Mouse (Mus musculus) erythroblast, embryonic 14.5 days (primary cell): ENCODE data around the gene Hsf2bp.

Source experiments
- GATA1 ChIP-seq: IDR thresholded peaks from 2 replicates; pipeline ENCODE4 v1.6.1; 2012; ENCODE audit warnings: low read length, inconsistent platforms, mixed read lengths
- TAL1 ChIP-seq: IDR thresholded peaks from 3 replicates; pipeline ENCODE4 v1.6.1; 2012; ENCODE audit warnings: low read length, inconsistent platforms, mixed read lengths

GRCm38 (mm10) chr17:31962281-31962680 lies 73.9 kb downstream of the Hsf2bp start:
- TF ChIP-seq TAL1 (no peak), GATA1 (no peak)
